Mouse (Mus musculus) kidney, postnatal 36 days (tissue): ENCODE measurements around the gene Klc2.

Source experiments
- DNase-seq, 2 experiments: peaks; one replicate each; pipeline ENCODE4 v3.0.0; 2021 to 2022; ENCODE audit warnings: mixed read lengths in 2 of 2

Gene Klc2

DNA sequence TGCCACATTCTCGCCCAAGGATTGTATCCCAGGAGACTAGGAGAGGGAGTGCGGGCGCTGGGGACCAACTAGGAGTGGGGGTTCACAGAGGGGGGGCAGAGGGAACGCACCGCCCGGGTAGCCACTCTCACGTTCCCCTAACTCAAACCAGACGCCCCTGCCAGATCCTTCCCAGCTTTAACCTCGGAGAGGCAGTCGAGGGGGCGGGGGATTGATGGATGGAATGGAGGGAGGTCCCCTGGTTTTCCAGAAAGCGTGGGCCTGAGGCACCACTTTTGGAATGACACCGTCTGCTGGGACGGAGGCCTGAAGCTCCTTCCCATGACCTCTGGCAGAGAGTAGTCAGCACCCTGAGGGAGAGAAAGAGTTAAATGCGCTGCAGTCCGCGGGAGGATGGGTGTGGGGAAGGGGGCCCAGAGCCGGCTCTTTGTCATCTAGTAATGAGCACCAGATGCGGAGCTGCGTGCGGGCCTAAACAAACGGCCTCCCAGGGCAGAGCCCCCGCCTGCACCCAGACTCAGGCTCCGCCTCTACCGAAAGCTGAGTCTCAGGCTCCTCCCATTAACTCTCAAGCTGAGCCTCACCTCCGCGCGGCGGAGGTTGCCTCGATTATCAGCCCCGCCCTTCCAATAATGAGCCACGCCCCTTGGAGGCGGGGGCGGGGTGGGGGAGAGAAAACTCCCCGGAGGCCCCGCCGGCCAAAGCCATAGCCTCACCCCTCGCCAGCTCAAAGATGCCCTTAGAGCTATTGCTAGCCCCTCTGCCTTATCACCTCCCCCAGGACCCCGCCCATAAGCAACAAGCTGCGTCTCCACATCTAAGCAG is 46.6 kb downstream of the Klc2 start:
- DNase-seq = peak; percentile 76 to 81

DNA sequence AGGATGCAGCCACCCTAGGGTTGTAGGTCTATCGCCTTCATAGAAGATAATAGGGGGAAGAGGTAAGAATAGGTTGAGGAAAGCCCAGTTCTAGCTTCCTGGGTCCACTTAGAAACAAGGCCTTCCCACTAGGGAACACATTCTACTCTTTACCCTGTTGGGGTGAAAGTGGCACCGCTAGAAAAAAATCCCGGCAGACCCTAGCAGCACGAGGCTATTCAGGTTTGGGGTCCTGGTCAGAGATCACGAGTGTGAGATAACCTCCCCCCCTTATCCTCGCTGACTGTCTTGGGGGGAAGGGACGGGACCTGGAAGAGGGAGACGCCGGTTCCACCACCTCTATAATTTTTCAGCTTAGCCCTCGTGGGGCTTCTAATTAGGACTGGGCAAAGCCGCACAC is 47.3 kb downstream of the Klc2 start:
- no peak for DNase-seq

DNA sequence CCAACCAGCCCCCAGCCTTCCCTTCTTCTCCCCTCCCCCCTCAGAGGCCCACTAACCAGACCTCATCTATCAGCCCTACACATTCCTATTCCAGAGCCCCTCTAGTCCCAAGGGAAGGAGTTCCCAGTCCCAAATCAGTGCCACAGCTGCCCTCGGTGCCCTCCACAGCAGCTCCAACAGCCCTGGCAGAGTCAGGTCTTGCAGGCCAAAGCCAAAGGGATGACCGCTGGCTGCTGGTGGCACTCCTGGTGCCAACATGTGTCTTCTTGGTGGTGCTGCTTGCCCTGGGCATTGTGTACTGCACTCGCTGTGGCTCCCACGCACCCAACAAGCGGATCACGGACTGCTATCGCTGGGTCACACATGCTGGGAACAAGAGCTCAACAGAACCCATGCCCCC is 48.4 kb downstream of the Klc2 start:
- no peak for DNase-seq

DNA sequence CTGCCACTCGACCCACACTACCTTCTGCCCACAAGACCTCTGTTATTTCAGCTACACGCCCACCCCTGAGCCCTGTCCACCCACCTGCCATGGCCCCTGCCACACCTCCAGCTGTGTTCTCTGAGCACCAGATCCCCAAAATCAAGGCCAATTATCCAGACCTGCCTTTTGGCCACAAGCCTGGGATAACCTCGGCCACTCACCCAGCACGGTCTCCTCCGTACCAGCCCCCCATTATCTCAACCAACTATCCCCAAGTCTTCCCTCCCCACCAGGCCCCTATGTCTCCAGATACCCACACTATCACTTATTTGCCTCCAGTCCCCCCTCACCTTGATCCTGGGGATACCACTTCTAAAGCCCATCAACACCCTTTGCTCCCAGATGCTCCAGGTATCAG is 48.9 kb downstream of the Klc2 start:
- no peak for DNase-seq

DNA sequence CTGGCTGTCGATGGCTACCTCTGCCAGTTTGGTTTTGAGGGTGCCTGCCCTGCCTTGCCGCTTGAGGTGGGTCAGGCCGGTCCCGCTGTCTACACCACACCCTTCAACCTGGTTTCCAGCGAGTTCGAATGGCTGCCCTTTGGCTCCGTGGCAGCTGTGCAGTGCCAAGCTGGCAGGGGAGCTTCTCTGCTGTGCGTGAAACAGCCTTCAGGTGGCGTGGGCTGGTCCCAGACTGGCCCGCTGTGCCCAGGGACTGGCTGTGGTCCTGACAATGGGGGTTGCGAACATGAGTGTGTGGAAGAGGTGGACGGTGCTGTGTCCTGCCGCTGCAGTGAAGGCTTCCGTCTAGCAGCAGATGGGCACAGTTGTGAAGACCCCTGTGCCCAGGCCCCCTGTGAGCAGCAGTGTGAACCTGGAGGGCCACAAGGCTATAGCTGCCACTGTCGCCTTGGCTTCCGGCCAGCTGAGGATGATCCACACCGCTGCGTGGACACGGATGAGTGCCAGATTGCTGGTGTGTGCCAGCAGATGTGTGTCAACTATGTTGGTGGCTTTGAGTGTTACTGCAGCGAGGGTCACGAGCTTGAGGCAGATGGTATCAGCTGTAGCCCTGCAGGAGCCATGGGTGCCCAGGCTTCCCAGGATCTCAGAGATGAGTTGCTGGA is 49.7 kb downstream of the Klc2 start:
- peak in 1 of 2 experiments; percentile 47 for DNase-seq

DNA sequence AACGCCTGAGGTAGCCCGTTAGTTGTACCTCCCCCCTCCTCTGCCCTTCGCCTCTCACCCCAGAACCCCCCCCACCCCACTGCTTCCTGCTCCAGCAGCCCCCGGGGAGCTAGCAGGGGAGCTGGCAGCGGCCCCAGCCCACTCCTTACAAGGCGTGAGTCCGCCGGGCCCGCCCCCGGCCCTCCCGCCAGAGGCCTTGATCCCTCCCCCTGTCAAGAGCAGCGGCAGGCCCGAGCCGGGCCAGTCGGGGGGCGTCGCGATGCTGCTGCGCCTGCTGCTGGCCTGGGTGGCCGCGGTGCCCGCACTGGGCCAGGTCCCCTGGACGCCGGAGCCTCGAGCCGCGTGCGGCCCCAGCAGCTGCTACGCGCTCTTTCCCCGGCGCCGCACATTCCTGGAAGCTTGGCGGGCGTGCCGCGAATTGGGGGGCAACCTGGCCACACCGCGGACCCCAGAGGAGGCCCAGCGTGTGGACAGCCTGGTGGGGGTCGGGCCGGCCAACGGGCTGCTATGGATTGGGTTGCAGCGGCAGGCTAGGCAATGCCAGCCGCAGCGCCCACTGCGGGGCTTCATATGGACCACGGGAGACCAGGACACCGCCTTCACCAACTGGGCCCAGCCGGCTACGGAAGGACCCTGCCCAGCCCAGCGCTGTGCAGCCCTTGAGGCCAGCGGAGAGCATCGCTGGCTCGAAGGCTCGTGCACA is 50.3 kb downstream of the Klc2 start, which contains the start of gene Cd248:
Gene Cd248 (plus strand): TSS at position 212 of the 703 bp plus-strand sequence.
- DNase-seq = peak; percentile 69 to 80

DNA sequence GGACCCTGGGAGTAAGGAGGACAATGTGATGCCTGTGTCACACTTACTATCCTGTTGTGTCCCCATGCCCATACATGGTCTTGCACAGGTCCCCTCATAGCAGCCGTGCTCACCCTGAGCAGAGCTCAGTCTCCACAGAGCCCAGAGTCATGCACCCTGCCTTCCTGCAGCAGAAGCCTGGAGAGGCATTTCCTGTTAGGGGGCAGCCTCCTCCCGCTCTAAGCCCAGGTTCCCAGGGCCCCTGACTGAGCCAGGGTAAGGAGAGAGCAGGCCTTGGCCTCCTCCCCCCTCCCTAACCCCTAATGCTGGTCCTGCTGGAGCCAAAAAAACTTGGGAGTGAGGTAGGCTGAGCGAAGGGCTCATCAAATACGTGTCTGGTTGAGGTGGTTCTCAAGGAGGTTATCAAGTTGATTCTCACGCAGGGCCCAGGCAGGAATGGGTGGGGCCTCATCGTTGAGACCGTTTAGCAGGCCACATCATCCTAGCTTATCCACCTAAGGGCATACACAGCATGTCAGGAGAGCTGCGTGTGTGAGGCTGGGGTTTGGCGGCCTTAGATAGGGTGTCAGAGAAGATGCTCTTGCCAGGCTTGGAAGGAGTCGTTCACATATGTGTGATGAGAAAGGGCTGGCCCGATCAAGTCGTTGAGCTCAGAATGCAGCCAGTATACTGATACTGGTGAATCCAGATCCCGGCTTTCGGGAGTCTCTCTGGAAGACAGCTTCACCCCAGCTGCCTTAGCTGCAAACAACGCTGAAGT is 51.1 kb downstream of the Klc2 start:
- DNase-seq = no peak

DNA sequence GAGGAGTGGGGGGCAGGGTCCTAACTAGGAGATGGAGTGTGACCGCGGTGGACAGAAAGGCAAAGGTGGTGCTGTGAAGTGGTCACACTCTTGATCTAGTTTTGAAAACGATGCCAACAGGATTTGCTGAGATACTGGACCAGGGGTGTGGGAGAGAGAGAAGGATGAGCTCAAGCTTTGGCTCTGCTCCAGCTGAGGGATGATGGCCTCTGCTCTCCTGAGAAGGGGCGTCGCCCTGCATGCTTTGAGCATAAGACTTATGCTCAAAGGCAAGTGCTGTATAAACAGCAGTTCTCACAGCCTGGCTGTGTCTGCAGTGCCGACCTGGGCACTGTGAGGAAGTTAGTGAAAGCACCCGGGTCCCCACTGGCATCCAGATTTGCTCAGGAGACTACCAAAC is 53.3 kb downstream of the Klc2 start:
- DNase-seq = no peak

DNA sequence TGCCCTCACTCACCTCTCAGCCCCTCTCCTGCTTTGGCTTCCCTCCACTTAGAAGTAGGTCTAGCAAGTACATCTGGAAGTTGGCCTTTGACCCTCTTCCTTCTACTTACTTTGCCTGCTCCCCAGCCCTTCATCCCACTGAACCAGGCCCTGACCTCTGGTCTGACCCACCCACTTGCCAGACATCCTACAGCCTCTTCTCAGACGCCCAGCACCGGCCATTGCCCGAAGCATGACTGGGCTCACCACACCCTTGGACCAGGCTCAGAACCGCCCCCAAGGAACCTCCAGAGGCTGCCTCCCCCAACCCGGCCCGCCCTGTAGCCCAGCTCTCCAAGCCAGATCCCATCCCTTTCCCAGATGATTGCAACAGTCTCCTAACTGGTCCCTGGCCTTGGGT is 55.9 kb downstream of the Klc2 start:
- no peak for DNase-seq

DNA sequence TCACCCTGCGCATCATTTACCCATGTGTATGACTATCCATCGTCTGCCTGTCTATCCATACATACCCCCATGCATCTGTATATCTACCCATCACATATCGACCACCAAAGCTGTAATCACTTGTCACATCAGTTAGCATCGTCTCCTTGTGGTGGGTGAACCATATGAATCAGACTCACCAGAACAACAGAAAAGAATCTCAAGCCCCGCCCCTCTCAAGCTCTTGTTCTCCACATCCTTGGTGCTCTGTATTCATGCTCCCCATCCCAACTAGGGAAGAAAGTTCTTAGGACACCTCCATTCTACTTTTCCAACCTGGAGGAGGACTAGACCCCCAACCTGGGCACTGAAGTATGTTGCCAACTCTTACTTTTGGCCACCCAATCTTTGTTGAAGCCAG is 56.3 kb downstream of the Klc2 start:
- DNase-seq = no peak

DNA sequence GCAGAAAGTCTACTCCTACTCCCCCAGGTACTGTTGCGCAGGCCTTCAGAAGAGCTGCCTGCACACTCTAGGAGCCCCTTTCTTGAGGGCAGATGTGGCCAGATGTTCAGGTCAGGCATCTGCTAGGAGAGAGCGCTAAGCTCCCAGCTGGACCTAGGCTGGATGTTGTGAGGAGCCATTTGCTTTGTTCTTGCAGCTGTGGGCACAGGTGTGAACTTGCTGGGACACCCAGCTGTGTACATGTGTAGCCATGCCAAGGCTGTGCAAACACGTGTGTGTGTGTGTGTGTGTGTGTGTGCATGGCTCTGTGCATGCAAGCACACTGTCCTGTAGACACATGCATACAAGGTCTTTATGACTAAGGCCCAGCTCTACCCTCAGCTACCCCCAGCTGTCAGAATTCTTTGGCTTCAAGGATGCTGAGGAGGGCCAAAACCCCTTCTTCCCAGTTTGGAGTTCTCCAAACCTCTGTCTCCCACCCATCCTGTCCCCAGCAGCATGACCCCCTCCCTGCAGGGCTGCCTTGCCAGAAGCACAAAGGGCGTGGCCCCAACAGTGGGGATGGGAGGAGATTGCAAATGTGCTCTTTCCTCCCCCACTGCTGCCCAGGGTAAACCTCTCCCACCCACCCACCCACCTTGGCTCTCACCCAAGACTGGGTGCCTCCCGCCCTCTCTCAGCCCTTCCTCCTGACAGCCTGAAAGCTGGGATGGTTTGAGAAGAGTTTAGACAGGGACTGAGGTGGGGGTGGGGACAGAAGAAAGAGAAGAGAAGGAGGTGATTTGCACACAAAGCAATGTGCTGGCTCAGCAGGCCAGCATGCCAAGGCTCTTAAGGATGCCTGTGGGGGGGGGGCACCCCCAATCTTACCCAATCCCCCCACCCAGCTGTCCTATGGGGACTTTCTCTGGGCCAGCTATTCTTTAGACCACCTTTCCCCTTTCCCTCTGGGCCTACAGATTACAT is 57.7 kb downstream of the Klc2 start:
- no peak for DNase-seq

DNA sequence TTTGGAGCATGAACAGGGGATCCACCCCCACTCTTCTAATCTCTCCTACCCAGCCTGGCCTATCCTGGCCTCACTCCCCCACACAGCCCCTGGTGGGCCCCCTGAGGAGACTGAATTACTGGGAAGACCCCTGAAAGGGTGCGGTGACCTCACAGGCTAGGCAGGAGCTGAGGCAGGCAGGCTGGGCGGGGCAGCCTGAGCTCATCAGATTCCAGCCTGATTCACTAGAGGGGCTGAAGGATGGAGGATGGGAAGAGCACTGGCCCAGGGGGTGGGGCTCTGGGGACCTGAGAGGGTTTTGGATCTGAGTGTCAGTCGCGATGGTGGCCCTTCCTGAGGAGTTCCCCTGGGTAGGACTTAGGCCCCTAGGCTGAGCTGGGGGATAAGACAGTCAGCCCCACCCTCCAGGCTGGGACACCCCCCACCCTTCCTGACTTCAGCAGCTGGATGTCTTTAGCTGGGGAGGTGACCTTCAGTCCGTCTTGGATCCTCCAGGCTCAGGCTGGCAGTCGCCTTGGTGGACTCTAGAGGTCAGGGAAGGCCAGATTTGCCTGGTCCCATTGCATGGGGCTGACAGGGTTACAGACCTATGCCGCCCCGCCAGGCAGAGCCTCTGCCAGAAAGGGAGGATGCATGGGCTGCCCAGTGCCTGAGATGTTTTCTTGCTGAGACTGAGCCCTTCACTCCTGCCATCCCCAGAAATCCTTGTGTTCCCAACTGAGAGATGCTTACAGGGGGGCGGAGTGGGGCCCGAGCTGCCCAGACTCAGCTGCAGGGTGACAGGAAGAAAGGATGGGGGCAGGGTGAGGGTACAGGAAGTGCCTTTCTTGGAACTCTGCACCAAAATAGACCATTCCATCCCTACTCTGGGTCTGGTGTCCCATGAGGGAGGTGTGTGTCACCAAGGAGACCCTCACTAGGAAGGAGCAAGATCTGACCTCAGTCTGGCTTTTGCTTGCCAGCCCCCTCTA is 59.3 kb downstream of the Klc2 start:
- DNase-seq = peak; percentile 29 to 43

DNA sequence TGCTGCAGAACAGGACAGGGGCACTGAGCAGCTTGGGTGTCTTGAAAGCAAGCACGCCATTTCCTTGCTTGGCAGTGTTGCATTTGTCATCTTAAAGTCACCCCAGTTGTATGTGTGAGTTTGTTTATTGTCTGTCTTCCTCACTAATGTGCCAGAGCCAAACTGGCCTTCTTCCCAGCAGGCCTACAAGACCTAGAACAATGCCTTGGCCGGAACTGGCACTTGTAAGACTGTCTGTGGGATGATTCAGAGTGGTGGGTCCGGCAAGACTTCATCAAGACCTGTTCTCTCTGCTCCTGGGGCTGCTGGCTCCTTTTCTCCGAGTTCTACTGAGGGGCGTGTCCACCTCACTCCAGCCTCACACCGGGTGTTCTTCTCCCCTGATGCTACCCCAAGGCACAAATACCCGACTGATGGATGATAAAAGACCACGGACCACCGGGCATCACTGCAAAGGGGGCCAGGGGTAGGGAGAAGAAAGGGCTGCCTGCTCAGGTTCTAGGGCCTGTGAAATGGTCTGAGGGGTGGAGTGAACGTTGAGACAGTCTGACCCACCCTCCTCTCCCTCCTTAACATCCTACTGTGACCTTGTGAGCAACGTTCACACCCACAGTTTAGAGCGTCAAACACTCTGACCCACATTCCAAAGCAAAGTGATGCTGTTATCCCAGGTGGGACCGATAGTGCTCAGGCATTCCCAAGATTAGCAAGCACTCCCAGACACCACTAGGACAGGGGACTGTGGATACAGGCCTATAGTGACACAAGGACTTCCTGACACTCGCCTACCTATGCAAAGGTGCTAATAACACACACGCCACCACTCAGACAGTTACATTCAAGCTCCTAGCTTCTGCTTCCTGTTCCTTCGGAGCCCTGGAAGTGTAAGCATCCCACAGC is 60.2 kb downstream of the Klc2 start:
- DNase-seq = no peak
